Mouse (Mus musculus): ENCODE measurements at regions not wholly inside any gene's neighbourhood (a gene's known extent, or its start where the extent isn't known, plus 50 kb on each side); places are given as distances from the start of the nearest gene placed in this dataset.

DNA sequence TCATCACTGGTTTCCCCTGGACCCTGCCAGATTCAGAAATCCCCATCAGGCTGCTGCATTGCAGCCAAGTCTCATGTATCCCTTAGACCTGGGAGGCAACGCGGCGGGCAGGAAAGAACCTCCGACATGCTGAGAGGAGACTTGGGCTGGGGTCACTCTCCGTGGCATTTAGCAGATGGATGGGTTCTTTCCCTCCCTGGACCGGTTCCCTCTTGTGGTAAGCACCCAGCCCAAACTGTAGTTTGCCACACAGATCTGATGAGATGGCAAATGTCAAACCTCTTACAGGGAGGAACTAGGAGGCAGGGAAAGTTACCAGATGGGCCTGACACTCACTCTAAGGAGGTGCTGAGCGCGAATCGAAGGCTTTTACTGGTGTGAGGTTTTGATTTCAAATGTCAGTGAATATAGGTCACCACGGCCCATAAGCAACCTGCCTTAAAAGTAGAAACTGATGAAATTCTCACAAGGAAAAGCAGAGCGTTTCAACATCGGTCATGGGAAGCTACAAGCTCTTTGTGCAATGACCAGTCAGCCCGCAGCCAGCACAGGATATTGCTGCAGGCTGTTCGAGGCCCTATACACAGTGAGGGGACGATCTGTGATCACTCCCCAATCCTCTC is 199.9 kb upstream of the Lpp start:
- no peak for DNase-seq (ENCODE audit: low read depth in 1 of 2, low spot score in 2 of 2)
- no peak overlapping the region for H3K4me3 ChIP-seq (ENCODE audit: extremely low read depth, insufficient read depth, insufficient read length)
- H3K27ac ChIP-seq (ENCODE audit: insufficient read depth, low read length): no peak overlapping the region
- 67% methylated on average over 15 of the region's 15 CpGs for WGBS
- TF ChIP-seq CTCF (IDR thresholded peaks at IDR 0.05; ENCODE audit: extremely low read depth, insufficient read depth, insufficient read length, insufficient replicate concordance): no peak
- no peak for TF ChIP-seq POLR2A (IDR thresholded peaks at IDR 0.05; ENCODE audit: low read depth, low read length)
- no peaks in the 10 kb centered on the region for H3K27me3 ChIP-seq (ENCODE audit: control insufficient read depth, insufficient read depth, low read length)
- H3K4me1 ChIP-seq (ENCODE audit: control insufficient read depth, insufficient read depth, insufficient read length): no peaks in the 10 kb centered on the region
- H3K36me3 ChIP-seq (ENCODE audit: control insufficient read depth, insufficient read depth, low read length): no peaks in the 10 kb centered on the region

DNA sequence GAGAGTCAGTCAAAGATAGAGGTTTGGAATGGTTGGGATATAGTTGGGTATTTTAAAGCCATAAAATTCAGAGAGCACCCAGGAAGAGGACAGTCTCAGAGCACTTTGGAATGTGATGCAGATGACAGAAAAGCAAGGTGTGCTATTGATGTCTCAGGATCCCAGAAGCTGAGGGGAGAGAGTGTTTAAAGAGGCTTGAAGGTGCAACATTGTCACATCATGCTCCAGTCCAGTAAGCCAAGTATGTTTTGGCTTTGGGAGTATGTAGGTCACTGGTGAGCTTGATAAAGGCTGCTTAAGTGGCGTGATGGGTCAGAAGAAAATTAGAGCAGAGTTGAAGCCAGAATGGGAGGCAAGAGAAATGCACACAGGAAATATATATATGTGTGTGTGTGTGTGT is 201.3 kb upstream of the Lpp start:
- no peak overlapping the region for H3K27ac ChIP-seq (ENCODE audit: insufficient read depth, low read length)
- TF ChIP-seq CTCF (IDR thresholded peaks at IDR 0.05; ENCODE audit: extremely low read depth, insufficient read depth, insufficient read length, insufficient replicate concordance) (no peak), POLR2A (IDR thresholded peaks at IDR 0.05; ENCODE audit: low read depth, low read length) (no peak)
- WGBS: 90% methylated on average over 1 of the region's 1 CpGs

DNA sequence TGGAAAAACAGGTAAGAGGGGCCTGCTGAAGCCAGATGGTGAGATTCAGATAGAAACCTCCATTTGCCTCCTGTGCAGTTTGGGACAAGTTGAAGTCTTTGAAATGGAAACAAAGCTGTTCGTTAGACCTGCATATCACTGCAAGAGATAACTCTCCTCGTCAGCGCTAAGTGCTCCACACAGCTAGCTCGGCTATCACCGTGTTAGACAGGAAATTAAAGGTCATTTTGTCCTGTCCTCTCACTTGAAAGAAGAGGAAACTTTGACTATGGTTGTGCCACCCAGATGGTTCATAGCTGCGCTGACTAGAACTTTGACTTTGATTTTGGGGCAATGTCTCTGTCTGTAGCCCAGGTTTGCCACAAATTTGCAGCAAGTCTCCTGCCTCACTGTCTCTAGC is 198.5 kb upstream of the Bcl6 start:
- Histone ChIP-seq H3K4me1 (ENCODE audit: control insufficient read depth, insufficient read depth, insufficient read length) (peaks cover 5% of the 10 kb centered on the region), H3K4me3 (ENCODE audit: extremely low read depth, insufficient read depth, insufficient read length) (no peak overlapping the region)
- WGBS: 70% methylated on average over 6 of the region's 6 CpGs

More for the DNA sequence above, 201.3 kb upstream of the Lpp start:
- no peak for DNase-seq (ENCODE audit: low read depth in 1 of 2, low spot score in 2 of 2)
- Histone ChIP-seq H3K36me3 (ENCODE audit: control insufficient read depth, insufficient read depth, low read length) (no peaks in the 10 kb centered on the region), H3K27me3 (ENCODE audit: control insufficient read depth, insufficient read depth, low read length) (no peaks in the 10 kb centered on the region), H3K4me1 (ENCODE audit: control insufficient read depth, insufficient read depth, insufficient read length) (no peaks in the 10 kb centered on the region), H3K4me3 (ENCODE audit: extremely low read depth, insufficient read depth, insufficient read length) (no peak overlapping the region)

DNA sequence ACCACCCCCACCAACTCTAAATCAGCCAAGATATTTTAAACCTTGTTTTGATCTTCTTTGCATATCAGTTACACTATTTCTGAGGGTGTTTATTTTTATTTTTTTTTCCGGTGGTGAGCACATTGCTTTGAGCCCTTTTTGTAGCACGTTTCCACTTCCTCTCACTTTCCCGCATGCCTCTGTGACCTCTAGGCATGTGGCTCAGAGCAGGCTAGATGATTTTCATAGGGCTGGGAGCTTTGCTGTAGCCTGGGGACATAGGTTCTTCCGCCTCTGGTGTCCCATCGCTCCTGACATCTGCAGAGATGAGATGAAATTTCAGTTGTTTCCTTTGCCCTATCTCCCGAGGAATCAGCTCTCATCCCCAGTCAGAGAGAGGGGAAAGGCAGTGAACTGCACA is 197.3 kb upstream of the Bcl6 start:
- no peak for DNase-seq (ENCODE audit: low read depth in 1 of 2, low spot score in 2 of 2)
- WGBS: 30% methylated on average over 6 of the region's 6 CpGs
- TF ChIP-seq CTCF (IDR thresholded peaks at IDR 0.05; ENCODE audit: extremely low read depth, insufficient read depth, insufficient read length, insufficient replicate concordance) (no peak), POLR2A (IDR thresholded peaks at IDR 0.05; ENCODE audit: low read depth, low read length) (no peak)

More for the DNA sequence above, 198.5 kb upstream of the Bcl6 start:
- Histone ChIP-seq H3K27ac (ENCODE audit: insufficient read depth, low read length) (no peak overlapping the region), H3K36me3 (ENCODE audit: control insufficient read depth, insufficient read depth, low read length) (no peaks in the 10 kb centered on the region), H3K27me3 (ENCODE audit: control insufficient read depth, insufficient read depth, low read length) (no peaks in the 10 kb centered on the region)
- TF ChIP-seq POLR2A (IDR thresholded peaks at IDR 0.05; ENCODE audit: low read depth, low read length) (no peak), CTCF (IDR thresholded peaks at IDR 0.05; ENCODE audit: extremely low read depth, insufficient read depth, insufficient read length, insufficient replicate concordance) (no peak)
- DNase-seq (ENCODE audit: low read depth in 1 of 2, low spot score in 2 of 2): no peak

DNA sequence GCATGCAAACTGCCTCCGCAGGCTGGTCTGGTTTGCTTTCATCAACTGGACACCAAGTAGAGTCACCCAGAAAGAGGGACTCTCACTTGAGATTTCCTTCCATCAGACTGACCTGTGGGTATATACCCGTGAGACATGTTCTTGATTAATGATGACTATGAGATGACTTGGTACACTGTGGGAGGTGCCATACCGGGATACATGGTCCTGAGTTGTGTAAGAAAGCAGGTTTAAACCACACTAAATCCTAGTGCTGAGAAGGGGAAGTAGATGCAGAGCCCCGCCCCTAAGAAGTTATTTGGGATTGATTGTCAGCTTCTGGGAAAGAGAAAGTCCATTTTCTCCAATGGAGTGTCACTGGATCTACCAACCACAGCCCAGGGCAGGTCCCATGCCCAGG is 196.2 kb upstream of the Bcl6 start:
- Histone ChIP-seq H3K27ac (ENCODE audit: insufficient read depth, low read length) (no peak overlapping the region), H3K36me3 (ENCODE audit: control insufficient read depth, insufficient read depth, low read length) (no peaks in the 10 kb centered on the region), H3K4me1 (ENCODE audit: control insufficient read depth, insufficient read depth, insufficient read length) (peaks cover 5% of the 10 kb centered on the region), H3K4me3 (ENCODE audit: extremely low read depth, insufficient read depth, insufficient read length) (no peak overlapping the region), H3K27me3 (ENCODE audit: control insufficient read depth, insufficient read depth, low read length) (no peaks in the 10 kb centered on the region)
- TF ChIP-seq CTCF (IDR thresholded peaks at IDR 0.05; ENCODE audit: extremely low read depth, insufficient read depth, insufficient read length, insufficient replicate concordance) (no peak), POLR2A (IDR thresholded peaks at IDR 0.05; ENCODE audit: low read depth, low read length) (no peak)
- DNase-seq (ENCODE audit: low read depth in 1 of 2, low spot score in 2 of 2): no peak
- WGBS: 82% methylated on average over 4 of the region's 4 CpGs

More for the DNA sequence above, 197.3 kb upstream of the Bcl6 start:
- Histone ChIP-seq H3K4me1 (ENCODE audit: control insufficient read depth, insufficient read depth, insufficient read length) (peaks cover 5% of the 10 kb centered on the region), H3K4me3 (ENCODE audit: extremely low read depth, insufficient read depth, insufficient read length) (no peak overlapping the region), H3K36me3 (ENCODE audit: control insufficient read depth, insufficient read depth, low read length) (no peaks in the 10 kb centered on the region), H3K27ac (ENCODE audit: insufficient read depth, low read length) (no peak overlapping the region), H3K27me3 (ENCODE audit: control insufficient read depth, insufficient read depth, low read length) (no peaks in the 10 kb centered on the region)

DNA sequence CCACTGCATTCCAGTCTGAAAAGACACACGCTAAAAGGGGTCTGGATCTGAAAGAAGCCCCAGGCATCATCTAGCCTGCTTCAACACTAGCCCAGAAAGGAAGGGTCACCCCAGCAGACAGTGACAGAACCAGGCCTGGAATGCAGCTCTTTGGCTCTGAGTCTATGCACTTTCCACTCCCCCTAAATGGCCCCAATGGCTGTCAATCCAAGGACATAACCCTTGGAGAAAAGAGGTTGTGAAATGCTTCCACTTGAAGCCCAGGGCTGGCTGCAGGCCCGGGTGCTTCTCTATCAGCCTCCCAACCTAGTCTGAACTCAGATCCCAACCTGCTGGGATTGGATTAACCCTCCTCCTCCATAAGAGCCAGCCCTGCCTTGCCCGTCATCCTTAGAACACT is 194.6 kb upstream of the Bcl6 start:
- H3K4me1 ChIP-seq (ENCODE audit: control insufficient read depth, insufficient read depth, insufficient read length): peaks cover 5% of the 10 kb centered on the region
- DNase-seq (ENCODE audit: low read depth in 1 of 2, low spot score in 2 of 2): no peak
- no peak overlapping the region for H3K27ac ChIP-seq (ENCODE audit: insufficient read depth, low read length)
- TF ChIP-seq POLR2A (IDR thresholded peaks at IDR 0.05; ENCODE audit: low read depth, low read length): no peak
- TF ChIP-seq CTCF (IDR thresholded peaks at IDR 0.05; ENCODE audit: extremely low read depth, insufficient read depth, insufficient read length, insufficient replicate concordance): no peak
- no peaks in the 10 kb centered on the region; the same call in 1 of the 2 replicates for H3K27me3 ChIP-seq (ENCODE audit: control insufficient read depth, insufficient read depth, low read length)
- H3K4me3 ChIP-seq (ENCODE audit: extremely low read depth, insufficient read depth, insufficient read length): no peak overlapping the region
- WGBS: 90% methylated on average over 3 of the region's 3 CpGs
- no peaks in the 10 kb centered on the region for H3K36me3 ChIP-seq (ENCODE audit: control insufficient read depth, insufficient read depth, low read length)

DNA sequence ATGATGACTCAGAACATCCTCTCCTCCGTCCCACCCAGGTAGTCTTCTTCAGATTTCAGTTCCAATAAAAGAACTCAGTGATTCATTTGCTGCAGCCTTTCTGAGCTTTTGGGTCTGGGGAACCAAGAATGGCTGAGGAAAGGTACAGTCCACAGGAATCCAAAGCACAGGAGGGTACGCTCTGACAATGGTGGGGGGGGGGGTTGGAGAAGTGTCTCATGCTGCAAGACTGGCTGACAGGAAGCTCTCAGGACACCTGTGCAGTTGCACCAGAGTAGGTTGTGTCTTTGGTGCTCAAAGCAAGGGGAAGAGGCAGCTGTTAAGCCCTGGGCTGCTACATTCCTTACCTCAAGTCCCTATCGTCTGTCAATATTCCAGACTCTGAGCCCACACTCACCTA is 192.7 kb upstream of the Bcl6 start:
- Histone ChIP-seq H3K4me3 (ENCODE audit: extremely low read depth, insufficient read depth, insufficient read length) (no peak overlapping the region), H3K27ac (ENCODE audit: insufficient read depth, low read length) (no peak overlapping the region), H3K36me3 (ENCODE audit: control insufficient read depth, insufficient read depth, low read length) (no peaks in the 10 kb centered on the region), H3K4me1 (ENCODE audit: control insufficient read depth, insufficient read depth, insufficient read length) (peaks cover 5% of the 10 kb centered on the region), H3K27me3 (ENCODE audit: control insufficient read depth, insufficient read depth, low read length) (no peaks in the 10 kb centered on the region; the same call in 1 of the 2 replicates)
- TF ChIP-seq POLR2A (IDR thresholded peaks at IDR 0.05; ENCODE audit: low read depth, low read length) (no peak), CTCF (IDR thresholded peaks at IDR 0.05; ENCODE audit: extremely low read depth, insufficient read depth, insufficient read length, insufficient replicate concordance) (no peak)
- 70% methylated on average over 3 of the region's 3 CpGs for WGBS
- no peak for DNase-seq (ENCODE audit: low read depth in 1 of 2, low spot score in 2 of 2)

All from spleen, adult 2 months (tissue).